Mouse (Mus musculus): ENCODE measurements at regions not wholly inside any gene's neighbourhood (a gene's known extent, or its start where the extent isn't known, plus 50 kb on each side); places are given as distances from the start of the nearest gene placed in this dataset.
"Not testable (repeated sequence)": the region's sequence is repeated elsewhere in the genome, so short reads cannot be mapped to it uniquely, and the experiment has no call there.

DNA sequence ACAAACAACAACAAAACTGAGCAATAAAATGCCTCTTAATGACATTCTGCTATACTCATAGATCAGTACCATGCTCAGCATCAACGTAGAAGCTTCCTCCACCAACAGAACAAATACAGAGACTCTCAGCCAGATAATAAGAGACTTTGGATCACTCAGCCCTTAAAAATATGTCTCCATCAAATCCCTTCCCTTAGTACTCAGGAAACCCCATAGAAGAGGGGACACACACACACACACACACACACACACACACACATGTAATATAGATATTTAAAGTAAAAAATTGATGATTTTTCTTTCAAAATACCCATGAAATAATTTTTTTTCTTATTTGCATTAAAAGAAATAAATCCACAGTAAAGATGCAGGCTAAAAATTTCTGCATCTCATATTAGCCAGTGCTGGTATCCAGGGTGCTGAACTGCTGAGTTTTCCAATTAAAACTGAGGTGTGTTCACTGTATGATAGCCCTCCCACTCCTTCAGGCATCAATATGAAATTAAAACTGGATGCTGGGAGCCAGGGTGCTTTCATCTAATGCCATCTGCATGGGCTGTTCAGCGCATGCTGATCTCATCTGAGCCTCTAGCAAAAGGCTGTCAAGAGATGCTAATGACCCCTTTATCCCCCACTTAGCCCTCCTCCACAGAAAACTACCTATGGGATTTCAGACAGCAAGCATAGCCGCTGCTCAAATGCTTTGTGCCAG lies 321.0 kb downstream of the Tm4sf1 start:
- DNase-seq, result no peak

- DNase-seq, result no peak
These were observed 335.8 kb downstream of the Tm4sf1 start for GRCm38 (mm10) chr3:56966008-56966407.

- no peak for DNase-seq
These were observed 336.3 kb downstream of the Tm4sf1 start for GRCm38 (mm10) chr3:56965444-56965843.

GRCm38 (mm10) chr3:56964156-56964555 lies 337.6 kb downstream of the Tm4sf1 start:
- DNase-seq, result no peak

DNA sequence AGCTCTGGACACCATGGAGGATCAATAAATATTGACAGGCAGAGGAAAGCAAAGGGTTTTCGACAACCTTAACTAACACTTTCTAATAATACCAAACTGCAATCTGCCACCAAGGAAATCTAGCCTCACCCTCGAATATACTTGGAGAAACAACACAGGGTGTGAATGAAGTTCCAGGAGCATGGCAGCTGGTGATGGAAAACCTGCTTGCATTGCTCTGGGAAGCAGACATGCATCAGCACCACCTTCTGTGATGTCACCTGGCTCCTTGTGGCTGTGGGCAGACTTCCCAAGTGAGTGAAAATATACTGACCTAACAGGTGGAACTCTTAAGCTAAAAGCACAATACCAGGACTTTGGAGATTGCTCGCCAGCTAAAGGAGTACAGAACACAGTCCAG lies 338.5 kb downstream of the Tm4sf1 start:
- DNase-seq, result no peak

GRCm38 (mm10) chr3:56962248-56963013 lies 339.4 kb downstream of the Tm4sf1 start:
- DNase-seq, result no peak

- no peak for DNase-seq
These were observed 344.8 kb downstream of the Tm4sf1 start for GRCm38 (mm10) chr3:56956978-56957377.

DNA sequence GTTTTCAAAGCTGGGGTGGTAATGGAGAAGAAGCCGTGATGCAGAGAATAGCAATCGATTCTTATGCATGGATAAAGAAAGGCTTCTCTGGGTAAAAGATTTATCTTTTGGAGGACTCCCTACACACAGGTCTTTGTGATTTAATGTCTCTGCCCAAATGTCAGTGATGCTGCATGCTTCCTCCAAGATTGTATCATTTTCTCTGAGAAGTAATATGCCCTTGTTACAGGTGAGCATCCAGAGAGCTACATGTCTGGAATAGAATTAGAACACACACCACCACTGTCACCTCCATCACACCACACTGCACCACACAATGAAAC lies 346.0 kb downstream of the Tm4sf1 start:
- DNase-seq, result no peak

GRCm38 (mm10) chr3:56955098-56955798 lies 346.5 kb downstream of the Tm4sf1 start:
- peak; percentile 27 for DNase-seq

DNA sequence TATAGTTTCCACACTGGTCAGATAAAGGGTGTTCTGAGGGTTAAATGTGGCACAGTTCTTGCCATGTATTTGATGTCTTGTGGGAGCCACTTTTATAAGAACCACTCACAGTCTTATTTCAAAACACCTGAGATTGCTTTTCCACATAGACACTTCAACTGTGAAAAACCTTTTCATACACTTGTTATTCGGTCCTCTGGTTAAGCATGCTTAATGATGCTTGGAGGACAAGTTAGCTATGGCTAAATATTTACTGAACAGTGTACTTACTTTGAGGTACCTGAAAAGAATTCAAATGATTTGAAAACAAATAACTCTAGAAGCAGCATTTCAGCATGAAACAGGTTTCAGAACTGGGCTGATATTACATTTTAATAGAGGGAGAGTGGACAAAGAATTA lies 359.2 kb downstream of the Tm4sf1 start:
- not testable (repeated sequence) for DNase-seq

DNA sequence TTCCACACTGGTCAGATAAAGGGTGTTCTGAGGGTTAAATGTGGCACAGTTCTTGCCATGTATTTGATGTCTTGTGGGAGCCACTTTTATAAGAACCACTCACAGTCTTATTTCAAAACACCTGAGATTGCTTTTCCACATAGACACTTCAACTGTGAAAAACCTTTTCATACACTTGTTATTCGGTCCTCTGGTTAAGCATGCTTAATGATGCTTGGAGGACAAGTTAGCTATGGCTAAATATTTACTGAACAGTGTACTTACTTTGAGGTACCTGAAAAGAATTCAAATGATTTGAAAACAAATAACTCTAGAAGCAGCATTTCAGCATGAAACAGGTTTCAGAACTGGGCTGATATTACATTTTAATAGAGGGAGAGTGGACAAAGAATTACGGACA lies 372.8 kb downstream of the Tm4sf1 start:
- DNase-seq, result not testable (repeated sequence)

GRCm38 (mm10) chr3:56898491-56898890 lies 403.3 kb downstream of the Tm4sf1 start:
- DNase-seq, result no peak

DNA sequence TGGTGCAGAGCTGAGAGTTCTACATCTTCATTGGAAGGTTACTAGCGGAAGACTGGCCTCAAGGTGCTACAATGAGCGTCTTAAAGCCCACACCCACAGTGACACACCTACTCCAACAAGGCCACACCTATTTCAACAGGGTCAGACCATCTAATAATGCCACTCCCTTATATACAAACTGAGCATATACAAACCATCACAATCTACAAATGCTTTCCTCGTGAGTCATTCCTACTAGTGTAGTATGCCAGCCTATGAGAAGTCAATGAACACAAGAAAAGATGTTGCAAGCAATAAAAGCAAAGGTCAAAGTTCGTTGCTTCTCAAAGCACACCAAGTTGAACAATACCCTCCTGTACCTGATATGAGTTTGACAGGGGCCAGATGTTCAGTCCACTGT lies 424.7 kb downstream of the Tm4sf1 start:
- DNase-seq, result no peak

- DNase-seq, result no peak
These were observed 438.2 kb downstream of the Tm4sf1 start for GRCm38 (mm10) chr3:56863591-56863990.

GRCm38 (mm10) chr3:56859841-56860240 lies 441.9 kb downstream of the Tm4sf1 start:
- no peak for DNase-seq

GRCm38 (mm10) chr3:56845462-56845770 lies 456.4 kb downstream of the Tm4sf1 start:
- DNase-seq, result no peak

GRCm38 (mm10) chr3:56844681-56845461 lies 456.9 kb downstream of the Tm4sf1 start:
- no peak for DNase-seq

GRCm38 (mm10) chr3:56837176-56837575 lies 464.6 kb downstream of the Tm4sf1 start:
- DNase-seq, result no peak

DNA sequence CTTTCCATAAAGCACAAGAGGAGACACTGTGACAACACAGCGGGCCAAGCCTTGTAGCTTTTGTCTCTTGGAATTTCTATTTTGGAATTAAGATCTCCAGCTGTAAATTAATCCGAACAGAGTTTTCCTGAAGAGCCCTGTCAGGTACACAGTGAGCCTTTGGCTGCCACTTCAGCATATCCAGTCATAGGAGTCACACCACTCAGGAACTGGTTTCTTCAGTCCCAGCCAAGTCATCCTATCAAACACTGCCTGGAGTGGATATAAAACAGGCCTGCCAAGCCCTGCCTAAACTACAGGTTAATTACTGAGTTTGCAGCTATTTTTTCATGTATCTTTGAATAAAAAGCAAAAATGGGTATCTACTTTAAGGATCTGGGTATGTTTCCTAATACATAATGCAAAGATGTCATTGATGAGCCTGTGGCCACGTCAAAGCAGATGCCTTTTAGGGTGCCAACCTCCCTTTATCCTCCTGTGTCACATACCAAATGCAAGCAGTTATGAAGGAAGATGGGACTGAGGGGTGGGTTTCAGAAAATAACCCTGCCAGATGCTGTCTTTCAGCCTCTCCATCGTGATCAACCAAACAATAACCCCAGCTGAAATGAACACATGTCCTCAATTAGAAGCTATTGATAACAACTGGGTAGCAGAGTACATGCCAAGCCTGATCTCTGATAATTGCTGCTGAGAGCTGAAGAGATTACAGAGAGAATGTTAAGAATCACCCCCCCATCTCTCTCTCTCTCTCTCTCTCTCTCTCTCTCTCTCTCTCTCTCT lies 471.3 kb downstream of the Tm4sf1 start:
- no peak for DNase-seq

- no peak for DNase-seq
These were observed 477.6 kb downstream of the Tm4sf1 start for GRCm38 (mm10) chr3:56824157-56824556.

DNA sequence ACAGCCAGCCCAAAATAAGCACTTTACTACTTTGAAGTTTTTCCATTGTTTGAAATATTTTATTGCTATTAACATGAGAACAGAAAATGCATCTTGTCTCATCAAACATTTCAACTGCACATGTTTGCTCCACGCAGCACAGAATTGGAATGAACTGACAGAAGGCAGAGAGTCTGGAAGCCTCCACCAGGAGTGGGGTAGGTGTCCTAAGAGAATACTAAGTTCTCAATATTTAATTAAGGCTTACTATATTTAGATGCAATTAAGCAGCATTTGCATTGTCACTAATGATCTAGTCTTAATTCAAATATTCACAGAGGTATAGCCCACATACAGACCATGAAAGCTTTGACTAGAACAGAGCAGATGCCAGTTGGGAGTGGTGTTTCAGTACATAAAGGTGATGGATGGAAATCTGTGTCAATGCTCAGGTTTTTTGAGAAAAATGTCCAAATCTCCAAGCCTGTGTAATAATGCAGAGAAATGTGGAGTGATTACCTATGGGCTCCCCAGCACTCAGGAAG lies 491.2 kb downstream of the Tm4sf1 start:
- no peak for DNase-seq

DNA sequence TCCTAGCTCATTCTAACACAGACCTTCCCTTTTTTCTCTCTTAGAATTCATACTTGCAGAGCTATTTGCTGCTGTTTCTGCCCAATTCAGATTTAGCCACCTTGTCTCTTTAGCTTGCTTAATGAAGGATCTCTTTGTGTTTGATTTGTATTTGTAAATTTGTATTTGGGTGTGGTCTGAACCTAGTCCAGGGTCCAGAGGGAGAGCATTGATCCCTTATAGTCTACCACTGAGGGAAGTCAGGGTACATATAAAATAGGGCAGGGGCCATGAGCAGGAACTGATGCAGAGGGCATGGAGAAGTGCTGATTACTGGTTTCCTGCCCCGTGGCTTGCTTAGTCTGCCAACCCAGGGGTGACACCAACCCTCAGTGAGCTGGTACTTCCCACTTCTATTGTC lies 508.7 kb downstream of the Tm4sf1 start:
- no peak for DNase-seq
